Mouse (Mus musculus) ovary, postnatal 36 days (tissue): ENCODE data around the gene Ldlrap1.
"Not testable (repeated sequence)": the region's sequence is repeated elsewhere in the genome, so short reads cannot be mapped to it uniquely, and the experiment has no call there.

Source experiments
- DNase-seq: peaks from one replicate; pipeline ENCODE4 v3.0.0; 2022; ENCODE audit warnings: low spot score, mixed read lengths

Gene Ldlrap1

DNA sequence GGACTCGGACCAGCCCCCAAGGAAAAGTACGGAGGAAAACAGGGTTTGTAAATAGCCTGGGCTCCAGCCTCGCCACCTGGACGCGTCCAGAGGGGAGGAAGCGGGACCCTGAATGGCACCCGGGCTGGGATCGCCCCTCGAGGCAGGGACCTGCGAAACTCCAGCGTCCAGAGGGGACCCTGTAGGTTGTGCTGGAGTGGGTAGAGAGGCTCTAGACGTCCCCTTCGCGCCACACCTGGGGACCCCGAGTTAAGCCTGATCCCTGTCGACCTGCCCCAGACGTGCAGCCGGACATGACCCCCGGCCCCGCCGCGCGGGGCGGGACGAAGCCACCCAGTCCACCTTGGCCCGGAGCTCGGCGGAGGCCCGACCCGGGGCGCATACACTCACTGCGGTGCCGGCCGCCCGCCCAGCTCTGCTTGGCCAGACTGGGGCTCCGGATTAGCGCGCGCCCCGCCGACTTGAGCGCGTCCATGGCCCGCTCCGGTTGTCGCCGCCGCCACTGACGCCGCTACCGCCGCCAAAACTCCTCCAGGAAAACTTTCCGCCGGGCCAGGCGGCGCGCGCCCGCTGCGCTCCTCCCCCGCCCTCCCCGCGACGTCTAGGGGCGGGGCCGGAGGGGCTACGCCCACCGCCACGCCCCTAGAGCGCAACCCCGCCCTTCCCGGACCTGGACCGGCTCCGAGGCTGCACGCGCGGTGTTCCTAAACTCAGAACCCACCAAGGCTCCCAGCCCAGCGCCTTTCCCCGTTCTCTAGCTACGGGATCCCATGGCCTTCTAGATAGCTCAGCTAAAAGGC, at the start of gene Ldlrap1:
Gene Ldlrap1, minus strand, starts transcription at position 599 of the 800 bp plus-strand sequence.
- peak; percentile 88 for DNase-seq

DNA sequence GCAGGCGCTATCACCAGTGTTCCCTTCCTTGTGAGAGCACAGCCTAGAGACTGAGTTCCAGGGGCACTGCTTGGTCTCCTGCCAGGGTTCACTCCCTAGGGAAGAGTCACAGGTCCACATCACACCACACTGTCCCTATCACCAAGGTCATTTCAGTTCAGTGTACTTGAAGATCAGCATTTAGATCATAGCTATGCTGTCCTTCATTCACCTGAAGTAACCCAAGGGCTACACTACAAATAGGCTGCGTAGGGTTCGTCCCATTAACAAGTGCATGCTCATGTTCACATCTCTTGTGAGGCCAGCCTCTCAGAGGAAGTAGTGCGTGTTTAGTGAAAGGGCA, 46.4 kb upstream of the Ldlrap1 start:
- DNase-seq: no peak

DNA sequence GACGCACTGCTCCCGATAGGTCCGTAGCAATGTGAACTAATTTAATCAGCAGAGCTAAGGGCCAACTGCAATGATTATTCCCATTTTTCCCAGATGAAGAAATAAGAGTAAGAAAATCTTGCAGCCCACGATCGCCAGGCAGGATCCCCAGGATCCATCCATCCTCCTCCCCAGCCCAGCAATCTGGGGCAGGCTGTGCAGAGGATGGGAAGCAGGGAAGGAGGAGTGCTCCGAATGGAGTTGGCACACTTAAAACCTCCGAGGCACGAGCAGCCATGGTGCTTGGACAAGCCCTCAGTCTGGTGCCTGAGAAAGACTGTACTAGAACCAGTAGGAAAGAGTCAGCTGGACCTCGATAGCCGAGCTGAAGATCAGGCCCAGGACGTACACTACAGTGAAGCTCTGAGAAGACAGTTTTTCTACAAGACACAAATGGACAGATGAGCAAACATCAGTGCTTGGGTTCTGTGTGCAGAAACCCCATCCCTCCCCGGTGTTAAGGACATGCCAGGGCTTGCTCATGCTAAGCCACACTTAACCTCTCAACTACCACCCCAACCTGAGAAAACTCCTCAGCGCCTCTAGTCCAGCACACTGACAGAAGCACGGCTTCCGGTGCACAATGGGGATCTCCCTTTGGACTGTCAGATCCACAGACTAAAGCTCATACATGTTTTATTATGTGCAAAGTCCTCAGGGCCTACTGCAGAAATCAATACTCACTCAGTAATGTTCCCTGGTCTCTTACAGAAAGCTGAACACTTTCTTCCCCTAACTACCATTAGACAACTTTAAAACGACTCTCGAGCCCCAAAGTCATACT, 45.8 kb upstream of the Ldlrap1 start:
- DNase-seq: no peak

DNA sequence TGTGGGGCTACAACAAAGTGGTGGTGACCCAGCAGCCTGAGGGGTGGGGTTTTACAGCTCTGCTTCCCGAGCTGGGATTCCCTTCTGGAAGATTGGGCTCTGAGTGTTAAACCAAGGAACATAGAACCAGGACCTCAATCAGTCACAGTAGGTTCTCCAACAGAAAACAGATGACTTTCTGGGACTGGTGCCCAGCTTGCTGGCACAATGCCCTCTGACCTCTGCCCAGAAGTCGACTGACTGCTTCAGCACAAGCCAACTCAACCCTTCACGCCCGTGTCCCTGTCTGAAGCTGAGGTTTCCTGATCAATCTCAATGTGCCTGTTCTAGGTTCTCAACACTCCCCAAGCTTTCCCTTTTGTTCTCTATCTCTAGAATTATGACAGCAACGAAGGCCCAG, 36.9 kb upstream of the Ldlrap1 start:
- DNase-seq: peak; percentile 86

DNA sequence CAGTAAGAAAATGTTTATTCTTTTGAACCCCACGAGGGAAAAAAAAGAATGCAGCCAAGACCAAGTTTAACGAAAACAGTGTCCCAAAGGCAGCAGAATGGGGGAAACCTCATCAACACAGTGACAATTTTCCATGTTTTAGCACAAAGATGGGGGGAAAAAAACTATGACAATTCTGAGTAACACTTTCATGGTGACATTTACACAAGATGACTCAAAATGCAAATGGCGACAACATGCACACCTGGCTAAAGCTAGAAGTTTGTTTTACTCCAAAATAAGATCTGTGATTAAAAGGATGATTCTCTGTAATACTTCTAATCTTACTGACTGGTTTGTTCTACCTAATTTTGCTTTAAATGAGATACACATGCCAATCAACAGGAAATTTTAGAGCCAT, 34.9 kb upstream of the Ldlrap1 start:
- DNase-seq: no peak

DNA sequence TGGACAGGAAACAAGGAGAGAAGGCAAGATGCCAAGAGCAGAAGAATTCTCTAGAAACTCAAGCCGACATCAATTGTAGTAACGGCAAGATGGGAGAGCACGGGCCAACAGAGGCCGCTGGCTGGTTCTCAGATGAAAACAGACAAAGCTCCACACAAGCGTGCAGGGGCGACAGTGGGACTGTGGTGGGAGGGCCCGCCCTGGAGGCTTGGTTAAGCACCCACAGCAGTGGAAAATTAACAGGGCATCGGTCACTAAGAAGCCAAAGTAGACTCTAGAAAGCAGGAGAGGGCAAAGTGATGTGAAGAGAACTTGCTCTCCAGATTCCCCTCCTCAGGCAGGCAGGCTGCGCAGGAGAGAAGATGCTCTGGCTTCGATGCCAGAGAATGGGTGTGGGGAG, 34.3 kb upstream of the Ldlrap1 start:
- no peak for DNase-seq

DNA sequence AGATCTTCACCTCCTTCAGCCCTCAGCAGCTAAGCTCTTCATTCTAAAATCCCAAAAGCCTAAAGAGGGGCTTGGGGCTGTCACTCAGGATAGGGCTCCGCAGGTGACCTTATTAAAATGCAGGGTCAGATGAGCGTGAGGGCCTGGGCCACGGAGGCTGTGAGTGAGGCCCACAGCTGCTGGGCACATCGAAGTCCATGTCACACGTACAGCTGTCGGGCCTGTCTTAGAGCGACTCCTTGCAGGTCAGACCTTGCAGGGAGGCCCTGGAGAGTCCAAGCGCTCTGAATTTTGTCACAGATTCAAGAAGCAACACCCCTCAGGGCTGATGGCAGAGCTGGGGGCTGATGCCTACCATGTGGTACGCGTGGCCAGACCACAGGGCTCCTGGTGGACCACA, 32.9 kb upstream of the Ldlrap1 start:
- no peak for DNase-seq

DNA sequence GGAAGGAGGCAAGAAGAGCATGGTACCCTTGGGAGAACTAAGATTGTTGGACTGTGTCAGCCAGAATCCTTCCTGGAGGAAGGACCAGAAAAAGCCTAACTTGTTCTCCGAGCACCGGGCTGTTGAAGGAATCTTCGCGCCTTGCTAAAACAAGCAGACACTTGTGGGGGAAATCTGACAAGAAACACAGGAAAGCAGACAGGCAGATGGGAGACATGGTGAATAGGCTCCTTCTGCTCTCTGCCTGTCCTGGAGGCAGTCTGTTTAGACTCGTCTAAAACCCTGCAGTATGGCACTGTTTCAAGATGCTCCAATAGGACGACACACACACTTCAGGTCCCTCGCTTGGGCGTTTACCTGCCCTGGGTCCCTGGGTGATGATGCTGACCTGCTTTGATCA, 32.3 kb upstream of the Ldlrap1 start:
- no peak for DNase-seq

DNA sequence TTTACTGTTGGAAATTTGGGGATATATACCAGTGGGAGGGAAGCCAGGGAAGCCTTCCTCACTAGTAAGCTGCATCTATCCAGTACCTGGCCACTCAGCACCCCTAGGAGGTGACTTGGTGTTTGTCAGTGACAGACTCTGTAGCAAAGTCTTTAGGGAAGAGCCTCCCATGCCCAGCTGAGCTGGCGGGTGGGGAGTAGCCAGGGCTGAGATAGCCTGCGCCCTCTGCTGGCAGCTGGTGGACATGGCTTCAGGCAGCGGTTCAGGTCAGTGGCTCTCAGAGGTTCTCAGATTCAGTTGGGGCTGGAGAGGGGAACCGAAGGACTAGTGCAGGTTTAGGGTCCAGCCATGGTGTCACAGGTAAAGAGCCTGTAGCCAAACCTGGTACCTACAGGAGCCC, 31.4 kb upstream of the Ldlrap1 start:
- peak; percentile 76 for DNase-seq

DNA sequence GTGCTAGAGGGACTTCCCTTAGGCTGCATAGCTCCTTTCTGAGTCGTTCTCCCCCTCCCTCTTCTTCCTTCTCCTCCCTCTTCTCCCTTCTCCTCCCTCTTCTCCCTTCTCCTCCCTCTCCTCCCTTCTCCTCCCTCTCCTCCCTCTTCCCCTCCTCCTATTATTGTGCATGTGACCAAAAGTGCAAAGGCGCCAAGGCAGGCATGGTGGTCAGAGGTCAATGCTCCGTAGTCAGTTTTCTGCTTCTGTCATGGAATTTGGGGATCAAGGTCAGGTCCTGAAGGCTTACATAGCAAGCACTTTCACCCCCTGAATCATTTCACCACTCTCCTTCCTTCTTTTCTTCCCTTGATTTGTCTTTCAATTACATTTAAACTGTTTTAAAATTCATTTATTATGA, 31.0 kb upstream of the Ldlrap1 start:
- DNase-seq: no peak

DNA sequence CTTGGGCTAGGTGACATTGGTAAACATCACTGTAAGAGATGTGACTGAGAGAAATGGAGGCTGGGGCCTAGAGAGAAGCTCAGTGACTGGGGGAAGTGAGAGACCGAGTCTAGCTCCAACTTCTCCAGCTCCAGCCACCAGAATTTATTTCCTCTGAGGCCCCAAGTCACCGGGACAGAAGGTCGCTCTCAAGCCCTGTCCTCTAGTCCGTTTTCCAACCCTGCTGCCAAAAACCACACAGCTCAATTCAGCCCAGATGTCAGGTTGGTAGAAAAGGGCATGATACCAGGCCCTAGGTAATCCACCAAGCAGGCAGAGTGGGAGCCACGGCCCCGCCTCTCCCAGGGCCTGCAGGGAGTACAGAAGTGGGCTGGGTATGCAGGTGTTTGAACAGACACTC, 29.8 kb upstream of the Ldlrap1 start:
- no peak for DNase-seq

DNA sequence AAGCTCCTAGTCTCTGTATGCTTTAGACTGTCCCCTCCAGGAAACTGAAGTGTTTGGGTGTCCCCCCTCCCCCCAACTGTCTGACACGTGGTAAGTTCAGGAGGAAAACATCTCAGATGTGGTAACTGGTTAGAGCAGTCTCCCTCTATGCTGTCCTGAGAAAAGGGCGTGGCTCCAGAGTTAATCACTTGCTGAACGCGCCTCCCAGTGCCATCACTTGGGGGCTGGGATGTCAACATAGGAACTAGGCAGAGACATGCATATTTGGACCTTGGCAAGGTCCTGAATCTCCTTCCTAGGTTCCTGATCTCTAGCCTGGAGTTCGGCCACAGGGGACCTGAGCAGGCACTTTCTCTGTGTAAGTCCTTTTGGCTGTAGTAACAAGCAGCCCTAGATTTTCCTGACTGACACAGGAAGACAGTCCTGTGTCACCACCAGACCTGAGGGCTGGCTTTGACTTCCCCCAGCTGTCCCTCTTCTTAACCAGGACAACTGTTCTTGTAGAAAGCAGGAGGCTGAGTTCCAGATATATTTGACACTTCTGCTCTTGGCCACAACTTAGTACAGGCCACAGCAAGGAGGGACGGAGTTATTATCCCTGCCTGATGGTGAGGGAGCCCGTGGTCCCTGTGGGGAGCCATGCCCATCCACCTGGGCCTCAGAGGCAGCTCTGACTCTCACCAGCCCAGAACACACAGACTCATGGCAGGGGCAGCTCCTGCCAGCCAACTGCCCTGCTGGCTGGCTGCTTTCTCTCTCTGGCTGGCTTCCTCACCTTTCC, 28.9 kb upstream of the Ldlrap1 start:
- no peak for DNase-seq

DNA sequence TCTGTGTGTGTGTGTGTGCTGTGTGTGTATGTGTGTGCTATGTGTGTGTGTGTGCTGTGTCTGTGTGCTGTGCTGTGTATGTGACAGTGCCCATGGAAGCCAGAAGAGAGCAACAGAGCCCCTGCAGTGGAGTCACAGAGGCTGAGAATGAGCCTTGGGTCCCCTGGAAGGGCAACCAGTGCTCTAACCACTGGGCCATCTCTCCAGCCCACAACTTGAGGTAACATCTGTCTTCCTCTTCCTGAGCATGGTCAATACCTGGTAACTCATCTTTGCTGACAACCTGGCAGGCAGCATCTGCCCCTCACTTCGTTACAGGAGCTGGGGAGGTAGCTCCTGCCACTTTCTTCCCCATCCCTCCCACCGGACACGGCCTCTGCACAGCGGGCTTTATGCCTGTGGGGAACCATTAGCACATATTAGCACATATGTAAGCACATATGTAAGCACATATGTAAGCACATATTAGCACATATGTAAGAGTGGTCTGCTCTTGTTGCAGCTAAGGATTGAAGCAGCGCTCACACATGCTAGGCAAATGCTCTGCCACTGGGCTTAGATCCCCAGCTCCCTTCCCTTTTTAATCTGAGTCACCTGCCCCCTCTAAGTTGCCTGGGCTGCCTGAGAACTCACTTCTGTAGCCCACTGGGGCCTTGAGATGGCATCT, 28.1 kb upstream of the Ldlrap1 start:
- no peak for DNase-seq

DNA sequence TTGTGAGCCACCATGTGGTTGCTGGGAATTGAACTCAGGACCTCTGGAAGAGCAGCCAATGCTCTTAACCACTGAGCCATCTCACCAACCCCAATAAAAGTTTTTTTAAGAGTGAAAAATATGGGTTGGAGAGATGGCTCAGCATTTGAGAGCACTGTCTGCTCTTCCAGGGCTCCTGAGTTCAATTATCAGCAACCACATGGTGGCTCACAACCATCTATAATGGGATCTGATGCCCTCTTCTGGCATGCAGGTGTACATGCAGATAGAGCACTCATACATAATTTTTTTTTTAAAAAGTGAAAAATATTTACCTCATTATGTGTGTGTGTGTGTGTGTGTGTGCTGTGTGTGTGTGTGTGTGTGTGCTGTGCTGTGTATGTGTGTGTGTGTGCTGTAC, 27.1 kb upstream of the Ldlrap1 start:
- DNase-seq: not testable (repeated sequence)

DNA sequence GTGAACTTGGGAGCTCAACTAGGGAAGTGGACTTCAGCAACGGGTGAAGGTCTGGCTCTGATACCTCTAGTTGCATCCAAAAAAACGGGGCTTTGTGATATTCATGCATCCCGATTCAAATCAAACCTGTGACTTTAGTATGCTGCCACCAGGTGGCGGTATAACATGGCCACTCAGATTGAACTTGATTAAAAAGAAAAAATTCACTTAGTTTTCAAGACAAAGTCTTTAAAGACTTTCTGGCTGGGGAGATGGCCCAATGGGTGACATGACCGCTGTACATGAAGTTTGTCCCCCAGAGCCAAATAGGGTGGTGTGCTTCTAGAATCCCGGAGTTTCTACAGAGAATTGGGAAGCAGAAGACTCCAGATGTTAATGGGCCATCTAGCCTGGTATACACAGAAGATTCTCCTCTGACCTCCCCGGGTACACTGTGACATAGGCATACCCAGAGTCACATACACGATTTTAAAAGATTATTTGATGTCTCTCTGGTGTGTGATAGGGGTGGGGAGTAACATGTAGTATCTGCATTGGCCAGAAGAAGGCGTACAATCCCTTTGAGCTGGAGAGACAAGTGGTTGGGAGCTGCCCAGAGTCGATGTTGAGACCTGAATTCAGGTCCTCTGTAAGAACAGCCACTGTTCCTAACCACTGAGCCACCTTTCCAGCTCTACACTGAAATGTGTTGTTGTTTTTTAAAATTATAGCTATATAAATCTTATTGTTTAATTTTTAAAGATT, 25.6 kb upstream of the Ldlrap1 start:
- DNase-seq: peak; percentile 50

DNA sequence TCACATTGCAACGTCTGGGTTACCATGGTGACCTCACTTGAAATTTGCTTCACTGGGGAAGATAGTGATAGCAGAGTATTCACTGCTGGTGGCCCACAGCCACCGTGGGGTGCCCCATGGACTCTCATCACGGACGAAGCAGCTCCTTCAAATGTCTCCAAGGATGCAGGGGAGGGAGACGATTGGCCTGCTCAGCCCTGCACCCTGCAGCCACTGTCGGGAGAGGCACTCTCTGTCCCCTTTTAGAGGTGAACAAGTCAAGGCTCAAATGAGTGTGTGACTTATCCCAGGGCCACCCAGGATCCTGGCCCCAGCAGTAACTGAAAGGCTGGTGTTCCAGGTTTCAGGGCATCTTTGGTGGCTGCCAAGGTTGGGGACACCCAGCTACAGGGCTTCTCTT, 23.9 kb upstream of the Ldlrap1 start:
- DNase-seq: no peak

DNA sequence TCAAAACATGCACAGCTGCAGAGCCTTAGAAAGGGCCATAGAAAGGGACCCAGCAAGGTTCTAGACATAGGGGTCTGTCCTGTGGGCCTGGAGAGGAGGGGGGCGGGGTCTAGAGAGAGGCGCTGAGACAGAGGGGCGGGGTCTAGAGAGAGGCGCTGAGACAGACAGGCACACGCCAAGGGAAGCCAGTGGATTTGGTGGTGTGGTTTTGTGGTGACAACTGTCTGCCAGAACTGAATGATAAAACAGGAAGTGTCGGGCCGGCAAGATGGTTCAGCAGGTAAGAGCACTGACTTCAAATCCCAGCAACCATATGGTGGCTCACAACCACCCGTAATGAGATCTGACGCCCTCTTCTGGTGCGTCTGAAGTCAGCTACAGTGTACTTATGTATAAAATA, 19.1 kb upstream of the Ldlrap1 start:
- no peak for DNase-seq

DNA sequence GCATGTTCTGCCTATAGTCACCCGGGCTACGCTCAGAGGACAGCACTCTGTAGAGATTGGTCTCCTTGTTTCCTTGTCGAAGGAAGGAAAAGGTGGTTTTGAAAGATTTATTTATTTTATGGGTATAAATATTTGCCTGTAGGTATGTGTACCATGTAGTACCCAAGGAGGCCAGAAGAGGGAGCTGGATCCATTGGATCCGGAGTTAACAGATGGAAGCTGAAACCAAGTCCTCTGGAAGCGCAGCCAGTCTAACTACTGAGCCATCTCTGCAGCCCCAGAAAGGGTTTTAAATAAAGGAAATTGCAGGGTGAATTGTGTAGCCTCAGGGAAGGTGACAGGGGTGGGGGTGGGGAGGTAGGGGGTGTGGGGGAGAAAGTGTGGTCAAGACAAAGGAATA, 16.9 kb upstream of the Ldlrap1 start:
- DNase-seq: no peak

DNA sequence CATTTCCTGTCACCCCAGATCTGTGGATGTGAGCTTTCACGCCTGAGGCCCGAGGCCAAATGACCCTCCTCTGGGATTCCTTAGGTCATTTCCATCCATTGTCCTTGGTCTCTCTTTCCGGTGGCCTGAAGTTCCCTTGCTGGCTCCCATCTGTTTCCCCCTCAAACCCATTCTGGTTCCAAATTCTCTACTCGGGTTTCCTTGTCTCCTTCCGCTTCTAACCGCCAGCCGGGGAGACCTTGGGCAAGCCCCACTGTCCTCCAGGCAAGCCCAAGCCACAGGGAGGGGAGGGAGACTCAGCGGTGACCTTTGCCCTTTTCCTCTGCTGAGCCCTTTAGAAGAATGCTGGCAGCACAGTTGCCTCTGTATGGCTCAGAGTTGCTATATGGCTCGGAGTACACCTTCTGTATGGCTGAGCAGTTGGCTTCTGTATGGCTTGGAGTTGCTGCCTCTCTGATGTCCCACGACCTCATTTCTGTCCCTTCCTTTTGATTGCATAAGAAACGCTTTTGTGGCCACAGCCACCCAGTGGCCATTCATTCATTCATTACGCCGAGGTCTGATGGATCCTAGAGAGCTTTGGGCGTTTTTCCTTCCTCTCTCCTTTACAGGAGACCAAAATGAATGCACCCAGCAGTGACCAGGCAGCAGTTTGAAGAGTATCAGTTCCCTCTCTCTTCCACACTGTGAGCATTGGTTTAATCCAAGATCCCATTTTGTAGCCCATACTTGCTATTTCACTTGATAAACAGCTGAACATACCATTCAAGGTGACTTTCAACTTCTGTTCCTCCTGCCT, 11.5 kb upstream of the Ldlrap1 start:
- peak; percentile 45 for DNase-seq

DNA sequence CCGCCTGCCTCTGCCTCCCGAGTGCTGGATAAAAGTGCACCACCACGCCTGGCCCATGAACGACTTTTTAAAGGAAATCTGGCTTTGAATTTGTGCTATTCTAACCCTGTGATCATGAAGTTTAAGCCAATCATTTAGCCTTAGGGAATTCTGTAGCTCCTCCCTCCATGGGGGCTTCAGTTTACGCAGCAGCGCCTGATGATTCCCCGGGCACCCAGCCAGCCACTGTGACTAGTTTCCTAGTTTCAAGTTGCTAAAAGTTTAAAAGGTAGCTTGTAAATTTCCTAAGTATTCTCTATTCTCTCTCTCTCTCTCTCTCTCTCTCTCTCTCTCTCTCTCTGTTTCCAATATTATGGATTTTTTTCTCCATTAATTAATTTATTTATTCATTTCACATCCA, 8.4 kb upstream of the Ldlrap1 start:
- DNase-seq: no peak
